Mouse (Mus musculus): ENCODE results near the gene Luc7l3.

Gene Luc7l3

GRCm38 (mm10) chr11:94261585-94262370 lies 60.0 kb downstream of the Luc7l3 start:
- DNase-seq (ENCODE audit: low spot score in 2 of 2) = no peak

- DNase-seq (ENCODE audit: low spot score in 2 of 2) = no peak
Measured at GRCm38 (mm10) chr11:94259814-94260213, 62.0 kb downstream of the Luc7l3 start.

- DNase-seq (ENCODE audit: low spot score in 2 of 2) = no peak
Measured at GRCm38 (mm10) chr11:94257987-94258386, 63.8 kb downstream of the Luc7l3 start.

- no peak for DNase-seq (ENCODE audit: low spot score in 2 of 2)
Measured at GRCm38 (mm10) chr11:94255733-94256132, 66.1 kb downstream of the Luc7l3 start.

- DNase-seq (ENCODE audit: low spot score in 2 of 2) = no peak
Measured at GRCm38 (mm10) chr11:94253691-94254090, 68.1 kb downstream of the Luc7l3 start.

- no peak for DNase-seq (ENCODE audit: low spot score in 2 of 2)
Measured at GRCm38 (mm10) chr11:94253156-94253555, 68.6 kb downstream of the Luc7l3 start.

- DNase-seq (ENCODE audit: low spot score in 2 of 2) = no peak
Measured at GRCm38 (mm10) chr11:94246789-94247061, 75.1 kb downstream of the Luc7l3 start.

- no peak for DNase-seq (ENCODE audit: low spot score in 2 of 2)
Measured at GRCm38 (mm10) chr11:94245955-94246788, 75.6 kb downstream of the Luc7l3 start, which contains the start of gene Wfikkn2. Wfikkn2 (minus strand) TSS chr11:94246005.

- no peak for DNase-seq (ENCODE audit: low spot score in 2 of 2)
Measured at GRCm38 (mm10) chr11:94244385-94244784, 77.4 kb downstream of the Luc7l3 start.

- DNase-seq (ENCODE audit: low spot score in 2 of 2) = no peak
Measured at GRCm38 (mm10) chr11:94243422-94244180, 78.2 kb downstream of the Luc7l3 start.

- no peak for DNase-seq (ENCODE audit: low spot score in 2 of 2)
Measured at GRCm38 (mm10) chr11:94242760-94243421, 78.9 kb downstream of the Luc7l3 start.

GRCm38 (mm10) chr11:94239706-94240105 lies 82.1 kb downstream of the Luc7l3 start:
- no peak for DNase-seq (ENCODE audit: low spot score in 2 of 2)

GRCm38 (mm10) chr11:94238786-94239185 lies 83.0 kb downstream of the Luc7l3 start:
- no peak for DNase-seq (ENCODE audit: low spot score in 2 of 2)

Data from heart, adult 9 months (tissue).